Comparison of ENCODE assay signal across 8 mouse cellular contexts in the genomic region with DNA sequence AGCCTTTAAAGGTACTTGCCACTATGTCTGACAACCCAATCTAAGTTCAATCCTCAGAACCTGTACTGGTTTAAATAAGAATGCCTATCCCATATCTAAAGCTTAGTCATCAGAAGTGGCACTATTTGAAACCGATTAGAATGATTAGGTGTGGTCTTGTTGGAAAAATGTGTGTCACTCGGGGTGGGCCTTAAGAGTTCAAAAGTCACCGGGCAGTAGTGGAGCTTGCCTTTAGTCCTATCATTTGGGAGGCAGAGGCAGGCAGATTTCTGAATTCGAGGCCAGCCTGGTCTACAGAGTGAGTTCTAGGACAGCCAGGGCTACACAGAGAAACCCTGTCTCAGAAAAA. TPM values are rescaled to one million over a fixed set of nuclear protein-coding genes. Genes with fewer than 3 reads are reported as not detected.
DNase-seq lines count a peak whose midpoint lies in the region; ATAC-seq and TF ChIP-seq lines count a peak whose summit lies in the region.

No protein-coding gene starts in this region.

- no peak for ATAC-seq in kidney, embryonic 16.5 days (ENCODE audit: low FRiP score, low TSS enrichment)
- no peak for ATAC-seq in intestine, embryonic 15.5 days

- H3K4me2 ChIP-seq in kidney, embryonic 16.5 days (replicated peaks; ENCODE audit: low read depth, low read length), result peak overlapping the region; percentile 85
- peak overlapping the region; percentile 81 for H3K4me2 ChIP-seq in intestine, embryonic 15.5 days (replicated peaks)
- H3K4me2 ChIP-seq in myocyte (ENCODE audit: low read depth), result peak overlapping the region; percentile 69

- no peak overlapping the region for H3ac ChIP-seq in myocyte (ENCODE audit: control insufficient read depth, insufficient read length)

- no peak for DNase-seq in kidney, adult 18-20 months
- DNase-seq in embryonic facial prominence, embryonic 10.5 days (ENCODE audit: low spot score), result no peak
- no peak for DNase-seq in layer of hippocampus, adult 8-10 months (ENCODE audit: low spot score in 2 of 2)
- no peak for DNase-seq in cerebellum, adult 18-20 months
- no peak for DNase-seq in kidney, adult 9 months

- no peak overlapping the region for H3K27ac ChIP-seq in kidney, embryonic 16.5 days (ENCODE audit: low read length)
- H3K27ac ChIP-seq in embryonic facial prominence, embryonic 10.5 days (replicated peaks), result peak overlapping the region; percentile 96; the same call in 1 of the 2 replicates
- no peak overlapping the region for H3K27ac ChIP-seq in intestine, embryonic 15.5 days

- peak overlapping the region; percentile 97 for H3K4me3 ChIP-seq in kidney, embryonic 16.5 days (ENCODE audit: low read length)
- H3K4me3 ChIP-seq in embryonic facial prominence, embryonic 10.5 days, result peak overlapping the region; percentile 95
- H3K4me3 ChIP-seq in intestine, embryonic 15.5 days (replicated peaks), result peak overlapping the region; percentile 96
- peak overlapping the region; percentile 66 for H3K4me3 ChIP-seq in myocyte

- H3K9me3 ChIP-seq in kidney, embryonic 16.5 days (ENCODE audit: low read length), result no peaks in the 10 kb centered on the region
- H3K9me3 ChIP-seq in embryonic facial prominence, embryonic 10.5 days, result no peaks in the 10 kb centered on the region
- H3K9me3 ChIP-seq in intestine, embryonic 15.5 days, result no peaks in the 10 kb centered on the region

- H3K79me2 ChIP-seq in myocyte (ENCODE audit: control insufficient read depth, insufficient read depth), result peaks cover 40% of the 10 kb centered on the region

- 98% methylated on average over 4 of the region's 4 CpGs for WGBS in kidney, embryonic 16.5 days
- WGBS in embryonic facial prominence, embryonic 10.5 days, result 94% methylated on average over 4 of the region's 4 CpGs
- 93% methylated on average over 4 of the region's 4 CpGs for WGBS in intestine, embryonic 15.5 days

- no peak overlapping the region for H3K9ac ChIP-seq in kidney, embryonic 16.5 days (replicated peaks; ENCODE audit: low read length)
- no peak overlapping the region for H3K9ac ChIP-seq in intestine, embryonic 15.5 days

- no peaks in the 10 kb centered on the region for H3K36me3 ChIP-seq in kidney, embryonic 16.5 days (ENCODE audit: insufficient read depth, low read length)
- 0 out of 2 replicates have a peak, but pooled peaks cover 4% of the 10 kb centered on the region for H3K36me3 ChIP-seq in embryonic facial prominence, embryonic 10.5 days (replicated peaks)
- no peaks in the 10 kb centered on the region for H3K36me3 ChIP-seq in intestine, embryonic 15.5 days
- H3K36me3 ChIP-seq in myocyte (ENCODE audit: control insufficient read depth, insufficient read depth), result no peaks in the 10 kb centered on the region

- peaks cover 20% of the 10 kb centered on the region for H3K4me1 ChIP-seq in kidney, embryonic 16.5 days (ENCODE audit: insufficient read depth, low read length)
- peaks cover 25% of the 10 kb centered on the region for H3K4me1 ChIP-seq in embryonic facial prominence, embryonic 10.5 days
- H3K4me1 ChIP-seq in intestine, embryonic 15.5 days (replicated peaks), result no peaks in the 10 kb centered on the region

- TF ChIP-seq POLR2A in myocyte (IDR thresholded peaks at IDR 0.05; ENCODE audit: insufficient read length, low read depth), result no peak

- no peaks in the 10 kb centered on the region for H3K27me3 ChIP-seq in kidney, embryonic 16.5 days (ENCODE audit: insufficient read depth, low read length)
- no peaks in the 10 kb centered on the region for H3K27me3 ChIP-seq in embryonic facial prominence, embryonic 10.5 days (replicated peaks; ENCODE audit: low read depth, poor library complexity, severe bottlenecking)
- no peaks in the 10 kb centered on the region for H3K27me3 ChIP-seq in intestine, embryonic 15.5 days (replicated peaks)
- H3K27me3 ChIP-seq in myocyte (ENCODE audit: control insufficient read depth, insufficient read depth, insufficient read length), result peaks cover 5% of the 10 kb centered on the region

TF ChIP-seq in myocyte, 11 proteins besides CTCF, POLR2A, EP300 and RAD21:
- no peak for TF ChIP-seq POLR2AphosphoS2 (IDR thresholded peaks at IDR 0.05; ENCODE audit: insufficient read length, low read depth)
- TF ChIP-seq MYOG (IDR thresholded peaks at IDR 0.05; ENCODE audit: control insufficient read depth in 1 of 3, insufficient read depth in 1 of 3, insufficient read length in 2 of 3, low read depth in 2 of 3), result no peak
- no peak for TF ChIP-seq USF1 (IDR thresholded peaks at IDR 0.05; ENCODE audit: low read depth)
- TF ChIP-seq REST (IDR thresholded peaks at IDR 0.05; ENCODE audit: insufficient read depth, insufficient read length), result no peak
- no peak for TF ChIP-seq TCF3 (IDR thresholded peaks at IDR 0.05; ENCODE audit: insufficient read length, low read depth)
- no peak for TF ChIP-seq MAX (IDR thresholded peaks at IDR 0.05; ENCODE audit: low read depth)
- no peak for TF ChIP-seq TCF12 (IDR thresholded peaks at IDR 0.05; ENCODE audit: insufficient read depth, poor library complexity, severe bottlenecking)
- no peak for TF ChIP-seq MYOD1 (IDR thresholded peaks at IDR 0.05; ENCODE audit: control insufficient read depth in 1 of 3, insufficient read length in 2 of 3, low read depth in 2 of 3)
- no peak for TF ChIP-seq SRF (IDR thresholded peaks at IDR 0.05; ENCODE audit: control insufficient read depth, insufficient read length, low read depth)
- TF ChIP-seq CEBPB (IDR thresholded peaks at IDR 0.05; ENCODE audit: insufficient read depth, poor library complexity, severe bottlenecking), result no peak
- no peak for TF ChIP-seq E2F4 (IDR thresholded peaks at IDR 0.05; ENCODE audit: insufficient read depth)

RNA-seq across cellular contexts. Expression of gene Xpo6, which starts 0.7 kb away (rescaled TPM):
- polyA plus RNA-seq in kidney, embryonic 16.5 days (2015; fragmentation: Nextera tagmentation; extraction: Ambion mirVana), result 48.3 and 54.3 TPM in 2 replicates
- 70.2 and 74.3 TPM in 2 replicates for polyA plus RNA-seq in embryonic facial prominence, embryonic 10.5 days (2016; fragmentation: Nextera tagmentation; extraction: Ambion mirVana)
- 37.4 and 39.8 TPM in 2 replicates for polyA plus RNA-seq in intestine, embryonic 15.5 days (2015; fragmentation: Nextera tagmentation; extraction: Ambion mirVana)
- polyA plus RNA-seq in myocyte (2012; fragmentation: generic; extraction: Trizol), result 36.4 TPM
- 10 to 100 TPM; 89.1 to 99.7 (median 96.2) TPM for total RNA-seq in layer of hippocampus, adult 8-10 months (2022)
